In genomic region chr13:9504118-9504856, GRCm38 (mm10) we compare ENCODE assay signal across 10 mouse cellular contexts.
DNase-seq lines count a peak whose midpoint lies in the region.
"Had no signal": no experiment of that assay in that cellular context is flagged by ENCODE, and none has a peak within 500 bp of the region (broad histone marks: within the 10 kb centered on the region; RNA-seq: fewer than 3 reads in every experiment).

No protein-coding gene starts in this region.

- peak; percentile 12 to 21 for DNase-seq in cerebellum, postnatal 25 days
- DNase-seq in cerebellum, adult 18-20 months = no peak
- peak; percentile 21 for DNase-seq in kidney, postnatal 14 days
- no peak for DNase-seq in kidney, adult 18-20 months
- peak; percentile 46 to 57 for DNase-seq in heart, adult 18-20 months
- DNase-seq in heart, postnatal 10 days = peak; percentile 59 to 65
- DNase-seq in left cerebral cortex, adult 8-10 months (ENCODE audit: low spot score in 2 of 2) = no peak
- no peak for DNase-seq in Muller cell, postnatal 12 days (ENCODE audit: inconsistent ontology term)
- DNase-seq: retina, postnatal 1 day; thymus, adult 2 months had no signal

- intact Hi-C loops in heart, postnatal 10 days (cut with DNase I) = no loop called here

Comparison
In these comparisons a context has a peak if more than half of its experiments do, and no peak if none do; other contexts are left out.
1. DNase-seq: peak in cerebellum, postnatal 25 days (2 of 2), kidney, postnatal 14 days (single experiment), heart, adult 18-20 months (2 of 2) and heart, postnatal 10 days (2 of 2); none in cerebellum, adult 18-20 months (0 of 2), kidney, adult 18-20 months (single experiment), left cerebral cortex, adult 8-10 months (0 of 2) and Muller cell, postnatal 12 days (single experiment).